8 mouse cellular contexts compared by ENCODE assay signal in genomic region chr11:105125735-105126519, GRCm38 (mm10). TPM values are rescaled to one million over a fixed set of nuclear protein-coding genes. Genes with fewer than 3 reads are reported as not detected.
DNase-seq lines count a peak whose midpoint lies in the region; ATAC-seq and TF ChIP-seq lines count a peak whose summit lies in the region.

Gene Mettl2, plus strand, starts transcription at chr11:105126425.

- peak; percentile 81 for TF ChIP-seq POLR2A in ES-Bruce4 (IDR thresholded peaks at IDR 0.05; ENCODE audit: insufficient read depth, low read length)

- no peaks in the 10 kb centered on the region for H3K27me3 ChIP-seq in ES-Bruce4 (ENCODE audit: control insufficient read depth, insufficient read depth, low read length, poor library complexity, severe bottlenecking)
- no peaks in the 10 kb centered on the region for H3K27me3 ChIP-seq in forebrain, embryonic 13.5 days
- H3K27me3 ChIP-seq in liver, postnatal 0 days (ENCODE audit: insufficient read depth, low read length) = no peaks in the 10 kb centered on the region
- H3K27me3 ChIP-seq in neural tube, embryonic 14.5 days (ENCODE audit: control insufficient read depth, insufficient read depth, low read length) = no peaks in the 10 kb centered on the region

- DNase-seq in heart, postnatal 10 days = peak; percentile 84 to 90
- peak; percentile 58 for DNase-seq in large intestine, adult 2 months (ENCODE audit: low read depth, low spot score)
- DNase-seq in liver, postnatal 0 days = peak; percentile 91
- peak; percentile 90 for DNase-seq in testis, postnatal 10 days (ENCODE audit: low spot score)

- peak; percentile 75 for TF ChIP-seq CTCF in ES-Bruce4 (IDR thresholded peaks at IDR 0.05; ENCODE audit: low read depth, low read length)
- TF ChIP-seq CTCF in liver, postnatal 0 days (IDR thresholded peaks at IDR 0.05; ENCODE audit: low read depth) = peak; percentile 85

- peak; percentile 91 for ATAC-seq in cerebellum, adult (ENCODE audit: insufficient number of reproducible peaks, low FRiP score, low TSS enrichment)
- ATAC-seq in forebrain, embryonic 13.5 days = peak; percentile 93
- peak; percentile 90 for ATAC-seq in liver, postnatal 0 days
- peak; percentile 89 for ATAC-seq in neural tube, embryonic 14.5 days (ENCODE audit: low read depth)

- H3K9ac ChIP-seq in ES-Bruce4 (ENCODE audit: low read depth, poor library complexity, severe bottlenecking) = peak within 1 kb of the TSS; percentile 87
- peak within 1 kb of the TSS; percentile 74 for H3K9ac ChIP-seq in forebrain, embryonic 13.5 days
- peak within 1 kb of the TSS; percentile 83 for H3K9ac ChIP-seq in liver, postnatal 0 days (replicated peaks)
- H3K9ac ChIP-seq in neural tube, embryonic 14.5 days (replicated peaks; ENCODE audit: low read depth, low read length) = peak within 1 kb of the TSS; percentile 74

- peak within 1 kb of the TSS; percentile 94 for H3K4me3 ChIP-seq in ES-Bruce4 (ENCODE audit: low read depth, low read length)
- H3K4me3 ChIP-seq in forebrain, embryonic 13.5 days = peak within 1 kb of the TSS; percentile 96
- peak within 1 kb of the TSS; percentile 99 for H3K4me3 ChIP-seq in liver, postnatal 0 days (ENCODE audit: low read depth, low read length)
- H3K4me3 ChIP-seq in neural tube, embryonic 14.5 days (ENCODE audit: low read depth, low read length) = peak within 1 kb of the TSS; percentile 97

- peak within 1 kb of the TSS; percentile 91 for H3K4me2 ChIP-seq in forebrain, embryonic 13.5 days
- H3K4me2 ChIP-seq in liver, postnatal 0 days (ENCODE audit: low read depth, low read length) = peak within 1 kb of the TSS; percentile 95
- H3K4me2 ChIP-seq in neural tube, embryonic 14.5 days (ENCODE audit: low read depth, low read length) = peak within 1 kb of the TSS; percentile 62

- no peak; the same call in 1 of the 2 replicates for TF ChIP-seq EP300 in ES-Bruce4 (IDR thresholded peaks at IDR 0.05; ENCODE audit: insufficient read depth, low read depth, low read length)
- no peak for TF ChIP-seq EP300 in liver, postnatal 0 days (IDR thresholded peaks at IDR 0.05; ENCODE audit: low read depth)

- H3K4me1 ChIP-seq in ES-Bruce4 (ENCODE audit: control insufficient read depth, insufficient read depth, low read length) = no peaks in the 10 kb centered on the region
- H3K4me1 ChIP-seq in forebrain, embryonic 13.5 days = peaks cover 12% of the 10 kb centered on the region
- H3K4me1 ChIP-seq in liver, postnatal 0 days (ENCODE audit: insufficient read depth) = peaks cover 19% of the 10 kb centered on the region
- peaks cover 9% of the 10 kb centered on the region; the same call in 1 of the 2 replicates for H3K4me1 ChIP-seq in neural tube, embryonic 14.5 days (ENCODE audit: control insufficient read depth, insufficient read depth, low read length)

- 2% methylated on average over 28 of the region's 38 CpGs for WGBS in forebrain, embryonic 13.5 days
- WGBS in large intestine, adult 2 months = 2% methylated on average over 37 of the region's 38 CpGs
- WGBS in liver, postnatal 0 days (ENCODE audit: insufficient replicate concordance) = 2% methylated on average over 36 of the region's 38 CpGs
- 2% methylated on average over 30 of the region's 38 CpGs for WGBS in neural tube, embryonic 14.5 days

- H3K36me3 ChIP-seq in ES-Bruce4 (ENCODE audit: control insufficient read depth, insufficient read depth, low read length, poor library complexity, severe bottlenecking) = peaks cover 21% of the 10 kb centered on the region
- peaks cover 16% of the 10 kb centered on the region; the same call in 1 of the 2 replicates for H3K36me3 ChIP-seq in forebrain, embryonic 13.5 days (ENCODE audit: poor library complexity, severe bottlenecking)
- H3K36me3 ChIP-seq in liver, postnatal 0 days (replicated peaks; ENCODE audit: insufficient read depth, low read length) = peaks cover 10% of the 10 kb centered on the region; the same call in 1 of the 2 replicates
- H3K36me3 ChIP-seq in neural tube, embryonic 14.5 days (ENCODE audit: control insufficient read depth, insufficient read depth, low read length) = 0 out of 2 replicates have a peak, but pooled peaks cover 5% of the 10 kb centered on the region

- no peaks in the 10 kb centered on the region for H3K9me3 ChIP-seq in ES-Bruce4 (replicated peaks; ENCODE audit: control insufficient read depth, insufficient read depth, low read length, poor library complexity, severe bottlenecking)
- no peaks in the 10 kb centered on the region for H3K9me3 ChIP-seq in forebrain, embryonic 13.5 days (replicated peaks)
- no peaks in the 10 kb centered on the region for H3K9me3 ChIP-seq in liver, postnatal 0 days (ENCODE audit: low read length)
- no peaks in the 10 kb centered on the region for H3K9me3 ChIP-seq in neural tube, embryonic 14.5 days (ENCODE audit: control insufficient read depth, low read length)

- H3K27ac ChIP-seq in ES-Bruce4 (ENCODE audit: insufficient read depth, low read length) = peak within 1 kb of the TSS; percentile 83
- H3K27ac ChIP-seq in forebrain, embryonic 13.5 days = no peak within 1 kb of the TSS
- peak within 1 kb of the TSS; percentile 81 for H3K27ac ChIP-seq in liver, postnatal 0 days (ENCODE audit: low read depth)
- H3K27ac ChIP-seq in neural tube, embryonic 14.5 days (ENCODE audit: low read depth, low read length) = peak within 1 kb of the TSS; percentile 79

- intact Hi-C loops in heart, postnatal 10 days (cut with DNase I) = loop anchor here (1.0 to 2.0 kb wide), 2 partner anchors 53 to 536 kb away; partner anchors contain the start of gene Tlk2

RNA-seq across cellular contexts. Expression of gene Mettl2, which starts in this region (rescaled TPM):
- 43.1 and 49.3 TPM in 2 replicates for polyA plus RNA-seq in ES-Bruce4 (2011; ENCODE audit: insufficient read depth, insufficient read length, low read depth, missing spikeins)
- polyA plus RNA-seq in forebrain, embryonic 13.5 days (2015; fragmentation: Nextera tagmentation; extraction: Ambion mirVana) = 31.9 and 32.7 TPM in 2 replicates
- 10 to 100 TPM; 13.6 to 14.3 TPM for total RNA-seq in heart, postnatal 10 days (2021)
- 9.8 and 10.7 TPM in 2 replicates for polyA plus RNA-seq in large intestine, adult 2 months (2012; rRNA removed)
- 7.7 and 9.3 TPM in 2 replicates for polyA plus RNA-seq in liver, postnatal 0 days (2015; fragmentation: Nextera tagmentation; extraction: Ambion mirVana)
- 31.9 and 33.9 TPM in 2 replicates for polyA plus RNA-seq in neural tube, embryonic 14.5 days (2014; fragmentation: Nextera tagmentation; extraction: Ambion mirVana)
